Mouse (Mus musculus) fibroblast of lung, adult 2 months (primary cell): ENCODE data around the gene Zfp109.
"Not testable (repeated sequence)": the region's sequence is repeated elsewhere in the genome, so short reads cannot be mapped to it uniquely, and the experiment has no call there.

Experiments
- DNase-seq: peaks from one replicate; pipeline ENCODE4 v3.0.0-alpha.2; 2011; ENCODE audit warnings: low read depth

Gene Zfp109

GRCm38 (mm10) chr7:24237040-24237791, at the start of gene Zfp109:
Gene Zfp109 (minus strand): TSS chr7:24237560.
- DNase-seq = peak; percentile 25

GRCm38 (mm10) chr7:24286916-24287315, 49.6 kb upstream of the Zfp109 start:
- no peak for DNase-seq

DNA sequence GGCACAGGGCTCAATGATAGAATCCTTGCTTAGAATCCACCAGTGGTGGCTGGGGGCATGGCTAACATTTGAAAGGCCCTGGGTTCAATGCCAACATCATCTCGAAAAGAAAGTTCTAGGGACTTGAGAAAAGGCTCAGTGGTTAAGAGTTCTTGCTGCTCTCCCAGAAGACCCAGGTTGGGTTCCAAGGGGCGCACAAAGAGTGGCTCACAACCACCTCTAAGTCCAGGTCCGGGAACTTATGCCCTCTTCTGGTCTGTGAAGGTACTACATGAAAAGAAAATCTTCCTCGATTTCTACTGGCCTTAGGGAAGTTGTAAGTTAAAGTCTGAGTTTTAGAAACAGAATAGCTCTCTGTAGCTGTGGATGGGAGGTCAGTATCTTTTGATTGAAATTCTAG, 48.7 kb upstream of the Zfp109 start:
- DNase-seq = no peak

DNA sequence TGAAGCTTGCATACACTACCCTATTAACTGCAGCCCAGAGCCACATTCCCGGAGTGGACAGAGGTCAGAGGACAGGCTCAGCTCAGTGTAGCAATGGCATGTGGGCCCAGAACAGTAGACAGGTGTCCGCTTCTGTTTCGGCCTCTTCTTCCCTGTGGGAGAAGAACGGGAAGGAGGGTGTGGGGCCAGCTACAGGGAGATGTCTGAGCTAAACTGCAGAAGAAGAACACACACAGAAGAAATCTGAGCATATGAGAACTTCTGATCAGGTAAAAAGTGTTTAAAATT, 43.4 kb upstream of the Zfp109 start:
- no peak for DNase-seq

- DNase-seq = no peak
Measured at GRCm38 (mm10) chr7:24280031-24280857, 42.9 kb upstream of the Zfp109 start.

- not testable (repeated sequence) for DNase-seq
Measured at GRCm38 (mm10) chr7:24278771-24279170, 41.4 kb upstream of the Zfp109 start.

- DNase-seq = no peak
Measured at GRCm38 (mm10) chr7:24274456-24274855, 37.1 kb upstream of the Zfp109 start.

GRCm38 (mm10) chr7:24271191-24271590, 33.8 kb upstream of the Zfp109 start:
- no peak for DNase-seq

DNA sequence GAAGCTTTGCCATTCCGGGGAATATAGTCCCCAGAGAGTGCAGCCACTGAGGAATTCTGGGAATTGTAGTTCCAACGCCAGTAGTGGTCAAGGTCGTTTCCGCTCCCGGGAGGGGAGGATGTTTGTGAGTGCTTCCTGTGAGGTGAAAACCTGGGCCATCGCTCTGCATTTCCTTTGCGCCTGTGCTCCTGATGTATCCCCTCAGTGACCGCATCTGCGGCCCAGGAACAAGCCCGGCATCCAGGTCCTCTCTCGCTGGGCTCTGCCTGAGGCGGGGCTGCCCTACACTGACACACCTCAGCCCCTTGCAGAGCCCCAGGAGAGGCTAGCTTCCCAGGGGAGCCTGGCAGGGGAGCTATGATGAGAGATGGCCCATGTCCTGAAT, 32.9 kb upstream of the Zfp109 start, which contains the start of gene Zfp93:
TSS of gene Zfp93 (plus strand) at position 133 of the 385 bp plus-strand sequence.
- DNase-seq = peak; percentile 55

DNA sequence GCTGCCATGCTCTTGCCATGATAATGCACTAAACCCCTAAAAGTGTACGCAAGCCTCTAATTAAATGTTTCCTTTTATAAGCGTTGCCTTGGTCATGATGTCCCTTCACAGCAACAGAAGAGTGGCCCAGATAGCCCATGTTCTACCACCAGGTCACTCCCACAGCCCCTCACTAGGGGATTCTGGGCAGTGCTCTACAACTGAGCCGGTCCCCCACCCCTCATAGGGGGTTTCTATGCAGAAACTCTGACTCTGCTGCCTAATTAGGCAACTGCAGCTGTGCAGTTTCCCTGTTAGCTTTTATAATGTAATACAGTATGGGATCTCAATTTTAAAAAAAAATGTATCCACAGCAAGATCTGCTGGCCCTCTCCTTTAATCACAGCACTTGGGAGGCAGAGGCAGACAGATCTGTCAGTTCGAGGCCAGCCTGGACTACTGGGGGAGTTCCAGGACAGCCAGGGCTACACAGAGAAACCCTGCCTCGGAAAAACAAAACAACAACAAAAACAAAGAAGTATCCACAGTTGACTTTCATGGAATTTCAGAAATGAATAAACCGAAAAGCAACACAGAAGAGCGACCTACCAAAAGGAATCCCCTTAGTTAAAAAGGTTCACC, 32.4 kb upstream of the Zfp109 start:
- no peak for DNase-seq

DNA sequence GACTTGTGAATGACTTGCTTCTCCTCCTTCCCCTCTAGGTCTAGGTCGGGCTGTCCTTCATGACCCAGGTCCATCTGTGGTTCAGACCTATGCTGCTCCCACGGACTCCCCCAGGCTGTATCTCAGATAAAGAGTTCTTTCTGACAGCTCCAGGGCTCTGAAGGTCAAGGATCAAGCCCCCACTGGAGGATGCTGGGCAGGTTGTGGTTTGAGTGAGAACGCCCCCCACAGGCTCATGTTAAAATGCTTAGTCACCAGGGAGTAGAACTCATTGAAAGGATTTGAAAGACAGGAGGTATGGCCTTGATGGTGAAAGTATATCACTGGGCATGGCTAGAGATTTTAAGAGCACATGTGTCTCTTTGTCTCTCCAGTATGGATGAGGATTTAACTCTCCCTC, 31.9 kb upstream of the Zfp109 start:
- DNase-seq = no peak

DNA sequence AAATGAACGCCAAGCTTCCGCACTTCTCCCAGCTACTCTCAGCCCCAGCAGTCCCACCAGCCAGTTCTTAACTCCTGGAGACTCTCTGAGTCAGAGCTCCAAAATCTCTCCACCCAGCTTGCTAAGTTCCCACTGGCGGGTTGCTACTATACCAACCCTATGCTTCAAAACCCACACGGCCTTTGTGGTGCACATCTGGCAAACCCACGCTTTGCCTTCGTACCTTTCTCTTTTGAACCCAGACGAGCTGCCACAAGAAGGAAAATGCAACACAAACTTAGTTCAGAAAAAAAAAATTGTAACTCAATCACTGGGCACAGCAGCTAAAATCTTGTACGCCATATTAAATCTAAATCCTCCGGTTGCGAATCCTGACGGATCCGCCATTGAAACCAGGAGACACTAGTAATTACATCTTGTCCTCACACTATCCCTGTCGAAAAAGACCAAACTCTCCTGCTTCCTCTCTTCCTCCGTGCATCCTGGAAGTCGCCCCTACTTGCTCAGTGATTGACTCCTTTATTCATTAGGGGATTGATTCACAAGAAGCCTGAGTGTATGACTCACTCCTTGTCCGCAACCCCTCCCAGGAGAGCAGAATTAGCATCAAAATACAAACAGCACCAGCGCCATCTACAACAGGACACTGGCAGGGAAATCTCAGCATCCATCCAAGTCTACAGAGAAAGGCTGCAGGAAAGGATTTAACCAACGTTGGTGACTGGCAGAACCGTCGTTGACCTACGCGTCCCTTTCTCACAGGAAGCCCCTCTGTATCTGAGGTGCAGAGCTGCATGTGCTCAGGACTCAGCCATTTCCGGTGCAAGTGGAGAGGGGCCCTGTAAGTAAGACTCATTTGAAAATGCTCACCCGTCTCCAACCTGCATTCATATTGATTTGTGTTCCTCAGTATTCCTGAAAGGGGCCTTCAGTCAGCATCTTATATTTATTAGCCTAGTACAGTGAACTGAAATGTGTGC, 31.1 kb upstream of the Zfp109 start:
- no peak for DNase-seq

DNA sequence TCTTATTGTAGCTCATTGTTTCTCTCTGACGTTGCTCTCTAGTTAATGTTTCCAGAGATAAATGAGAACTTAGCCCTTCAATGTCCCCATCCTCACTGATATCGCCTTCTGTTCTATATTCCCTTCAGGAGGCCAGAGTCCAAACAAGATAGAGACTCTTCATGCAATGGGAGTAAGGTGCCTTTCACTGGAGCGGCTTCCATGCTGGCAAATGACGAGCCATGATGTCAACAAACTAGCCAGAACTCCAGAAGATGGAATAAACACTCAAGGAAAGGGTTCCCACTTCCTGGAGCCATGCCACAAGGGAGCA, 22.6 kb upstream of the Zfp109 start:
- no peak for DNase-seq

- no peak for DNase-seq
Measured at GRCm38 (mm10) chr7:24259306-24259999, 22.1 kb upstream of the Zfp109 start.

DNA sequence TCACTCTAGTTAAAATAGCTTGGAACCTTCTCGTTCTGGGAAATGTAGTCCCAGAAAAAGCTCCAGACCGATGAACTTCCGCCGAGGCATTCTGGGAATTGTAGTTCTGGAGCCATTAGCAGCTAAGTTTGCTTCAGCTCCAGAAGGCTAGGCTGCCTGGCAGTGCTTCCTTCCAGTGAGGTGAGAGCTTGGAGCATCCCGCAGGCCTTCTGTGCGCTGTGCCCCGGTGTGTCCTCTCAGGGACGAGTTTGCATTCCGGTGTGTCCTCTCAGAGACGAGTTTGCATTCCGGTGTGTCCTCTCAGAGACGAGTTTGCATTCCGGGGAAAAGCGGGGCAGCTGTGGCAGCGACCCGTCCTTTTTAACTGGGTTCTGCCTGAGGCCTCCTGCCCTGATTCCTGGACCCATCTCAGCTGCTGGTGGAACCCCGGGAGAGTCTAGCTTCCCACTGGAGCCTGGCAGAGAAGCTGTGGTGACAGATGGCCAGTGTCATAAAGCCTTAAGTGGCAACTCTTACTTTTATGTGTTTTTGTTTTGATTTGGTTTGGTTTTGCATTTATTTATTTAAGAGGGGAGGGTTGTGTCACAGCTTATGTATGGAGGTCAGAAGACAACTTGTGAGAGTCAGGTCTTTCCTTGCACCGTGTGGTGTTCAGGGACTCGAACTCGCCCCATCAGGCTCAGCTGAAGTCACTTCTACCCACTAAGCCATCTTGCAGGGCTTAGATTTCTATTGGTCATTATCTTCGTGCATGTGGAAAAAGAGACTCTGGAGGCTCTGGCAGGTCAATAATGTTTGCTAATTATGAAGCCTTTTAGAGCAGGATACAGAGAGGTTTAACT, 17.5 kb upstream of the Zfp109 start, which contains the start of gene Zfp108:
TSS of gene Zfp108 (plus strand) at position 162 of the 842 bp plus-strand sequence.
- DNase-seq = peak; percentile 74

DNA sequence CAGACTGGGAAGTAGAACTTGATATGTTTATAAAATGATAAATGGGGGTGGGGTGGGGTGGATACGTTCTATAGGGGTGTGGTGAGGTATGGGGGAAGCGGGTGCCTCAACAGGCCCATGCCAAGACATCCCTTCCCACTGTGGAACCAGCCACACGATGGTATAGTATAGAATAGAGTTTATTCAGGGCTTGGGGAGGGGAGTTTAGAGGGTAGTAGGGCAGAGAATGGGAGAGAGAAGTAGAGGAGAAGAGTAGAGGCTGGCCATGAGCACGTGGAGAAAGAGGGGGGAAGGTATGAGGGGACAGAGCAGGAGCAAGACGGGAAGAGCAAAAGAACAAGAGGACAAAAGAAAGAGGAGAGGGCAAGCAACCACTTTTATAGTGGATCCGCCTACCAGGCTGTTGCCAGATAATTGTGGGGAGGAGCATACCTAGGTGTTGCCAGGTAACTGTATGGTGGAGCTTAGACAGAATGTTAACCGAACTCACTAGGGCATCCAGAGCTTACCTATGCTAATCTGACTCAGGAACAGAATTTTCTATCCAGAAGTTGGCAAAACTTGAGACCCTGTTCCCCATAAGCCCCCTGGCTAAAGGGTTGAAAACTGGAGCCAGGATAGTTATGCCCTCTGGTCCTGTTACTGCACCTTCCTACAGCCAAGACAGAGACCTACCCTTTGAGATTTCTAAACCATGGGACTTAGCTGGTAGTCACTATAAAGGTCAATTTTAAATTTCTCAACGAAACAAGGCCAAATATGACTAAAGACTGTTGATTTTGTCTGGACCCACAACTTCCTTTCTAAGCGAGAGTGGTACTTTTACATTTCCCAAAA, 16.6 kb upstream of the Zfp109 start:
- no peak for DNase-seq

DNA sequence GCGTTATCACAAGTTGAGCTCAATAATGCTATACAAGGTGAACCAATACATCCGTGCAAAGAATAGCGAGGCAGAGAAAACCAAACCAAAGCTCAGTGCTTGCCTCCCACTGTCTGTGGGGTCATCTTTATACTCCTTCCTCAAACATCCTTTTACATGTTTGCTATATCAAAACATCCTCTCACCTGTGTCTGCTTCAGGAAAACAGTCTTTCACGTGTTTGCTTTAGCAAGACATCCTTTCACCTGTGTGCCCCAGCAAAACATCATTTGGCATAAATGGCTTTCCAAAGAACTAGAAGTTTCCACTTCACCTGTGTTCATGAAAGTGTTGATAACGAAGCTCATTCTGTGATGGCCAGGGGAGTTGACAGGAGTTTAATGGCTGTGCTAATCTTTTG, 26.0 kb downstream of the Zfp109 start, which contains the start of gene Zfp111:
TSS of gene Zfp111 (minus strand) at position 101 of the 400 bp plus-strand sequence.
- no peak for DNase-seq

- no peak for DNase-seq
Measured at GRCm38 (mm10) chr7:24210296-24210695, 27.1 kb downstream of the Zfp109 start.

GRCm38 (mm10) chr7:24208282-24208886, 29.0 kb downstream of the Zfp109 start:
- no peak for DNase-seq
